Mouse (Mus musculus): ENCODE measurements around the gene Trmt44. TPM values are rescaled to one million over a fixed set of nuclear protein-coding genes. Genes with fewer than 3 reads are reported as not detected.

The Trmt44 gene
- total and polyA plus RNA-seq, 2 experiments, result 2.1 to 2.6 TPM

DNA sequence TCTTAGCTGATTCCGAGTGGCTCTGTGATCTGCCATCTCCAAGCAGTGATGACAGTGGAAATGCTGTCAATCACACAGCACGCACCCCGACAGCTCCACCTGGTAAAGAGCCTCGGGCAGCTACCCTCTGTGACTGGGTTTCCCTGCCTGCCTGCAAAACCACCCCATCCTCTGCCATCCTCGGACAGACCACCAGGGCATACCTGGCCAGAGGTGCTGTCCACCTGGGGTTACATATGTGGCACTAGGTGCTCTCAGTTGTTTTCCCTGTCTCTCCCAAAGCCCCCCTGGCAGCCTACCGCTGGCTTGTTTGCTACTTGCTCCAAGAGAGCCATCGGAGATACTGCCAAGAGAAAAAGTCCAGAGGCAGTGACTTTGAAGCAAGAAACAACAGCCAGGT lies 31.9 kb upstream of the Trmt44 start:
- Histone ChIP-seq H3K4me1 (ENCODE audit: control insufficient read depth, insufficient read depth, low read length) (no peaks in the 10 kb centered on the region), H3K36me3 (ENCODE audit: control insufficient read depth, insufficient read depth, low read length) (no peaks in the 10 kb centered on the region), H3K27me3 (ENCODE audit: control insufficient read depth, insufficient read depth, low read length) (no peaks in the 10 kb centered on the region), H3K27ac (replicated peaks; ENCODE audit: insufficient read depth, low read depth, low read length) (no peak overlapping the region), H3K9ac (ENCODE audit: low read depth, low read length) (no peak overlapping the region), H3K79me2 (ENCODE audit: control insufficient read depth, insufficient read depth, low read length) (no peaks in the 10 kb centered on the region), H3K4me3 (ENCODE audit: insufficient read depth, low read depth, low read length) (no peak overlapping the region)
- no peak for DNase-seq (ENCODE audit: extremely low read depth, low read depth, low spot score)
- TF ChIP-seq CTCF (IDR thresholded peaks at IDR 0.05; ENCODE audit: low read depth, low read length) (no peak), POLR2A (IDR thresholded peaks at IDR 0.05; ENCODE audit: extremely low read depth, insufficient read depth, low read length) (no peak)
- 96% methylated on average over 7 of the region's 7 CpGs for WGBS

DNA sequence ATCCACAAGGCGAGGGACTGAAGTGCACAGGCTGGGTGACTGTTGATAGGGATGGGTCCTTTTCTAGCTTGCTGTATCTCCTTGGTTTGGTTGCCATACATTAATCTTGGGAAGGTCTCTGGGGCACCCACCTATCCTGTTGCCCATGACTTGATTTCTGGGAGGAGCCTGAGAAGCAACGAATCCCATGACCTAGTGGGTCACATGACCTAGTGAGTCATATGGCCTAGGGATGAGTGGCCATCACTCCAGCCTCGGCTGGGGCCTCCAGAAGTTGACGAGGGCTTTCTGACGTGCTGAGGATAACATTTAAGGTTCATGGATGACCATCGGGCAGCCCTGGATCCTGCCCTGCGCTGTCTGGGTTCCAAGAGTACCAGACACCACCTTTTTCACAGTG lies 30.5 kb upstream of the Trmt44 start:
- H3K79me2 ChIP-seq (ENCODE audit: control insufficient read depth, insufficient read depth, low read length), result no peaks in the 10 kb centered on the region
- H3K27ac ChIP-seq (replicated peaks; ENCODE audit: insufficient read depth, low read depth, low read length), result no peak overlapping the region
- no peak overlapping the region for H3K4me3 ChIP-seq (ENCODE audit: insufficient read depth, low read depth, low read length)
- no peaks in the 10 kb centered on the region for H3K4me1 ChIP-seq (ENCODE audit: control insufficient read depth, insufficient read depth, low read length)
- no peak overlapping the region for H3K9ac ChIP-seq (ENCODE audit: low read depth, low read length)
- TF ChIP-seq CTCF (IDR thresholded peaks at IDR 0.05; ENCODE audit: low read depth, low read length) (no peak), POLR2A (IDR thresholded peaks at IDR 0.05; ENCODE audit: extremely low read depth, insufficient read depth, low read length) (no peak)
- H3K36me3 ChIP-seq (ENCODE audit: control insufficient read depth, insufficient read depth, low read length), result no peaks in the 10 kb centered on the region
- no peaks in the 10 kb centered on the region for H3K27me3 ChIP-seq (ENCODE audit: control insufficient read depth, insufficient read depth, low read length)
- 88% methylated on average over 7 of the region's 7 CpGs for WGBS
- DNase-seq (ENCODE audit: extremely low read depth, low read depth, low spot score), result no peak

- H3K4me3 ChIP-seq (ENCODE audit: insufficient read depth, low read depth, low read length), result no peak overlapping the region
- 95% methylated on average over 8 of the region's 8 CpGs for WGBS
- no peak overlapping the region for H3K27ac ChIP-seq (replicated peaks; ENCODE audit: insufficient read depth, low read depth, low read length)
- H3K79me2 ChIP-seq (ENCODE audit: control insufficient read depth, insufficient read depth, low read length), result no peaks in the 10 kb centered on the region
- no peak for DNase-seq (ENCODE audit: extremely low read depth, low read depth, low spot score)
- peaks cover 9% of the 10 kb centered on the region; the same call in 1 of the 2 replicates for H3K36me3 ChIP-seq (ENCODE audit: control insufficient read depth, insufficient read depth, low read length)
- no peaks in the 10 kb centered on the region for H3K27me3 ChIP-seq (ENCODE audit: control insufficient read depth, insufficient read depth, low read length)
- no peaks in the 10 kb centered on the region for H3K4me1 ChIP-seq (ENCODE audit: control insufficient read depth, insufficient read depth, low read length)
- H3K9ac ChIP-seq (ENCODE audit: low read depth, low read length), result no peak overlapping the region
- no peak for TF ChIP-seq POLR2A (IDR thresholded peaks at IDR 0.05; ENCODE audit: extremely low read depth, insufficient read depth, low read length)
- TF ChIP-seq CTCF (IDR thresholded peaks at IDR 0.05; ENCODE audit: low read depth, low read length), result no peak
Observed at GRCm38 (mm10) chr5:35601526-35601925, 26.7 kb upstream of the Trmt44 start.

DNA sequence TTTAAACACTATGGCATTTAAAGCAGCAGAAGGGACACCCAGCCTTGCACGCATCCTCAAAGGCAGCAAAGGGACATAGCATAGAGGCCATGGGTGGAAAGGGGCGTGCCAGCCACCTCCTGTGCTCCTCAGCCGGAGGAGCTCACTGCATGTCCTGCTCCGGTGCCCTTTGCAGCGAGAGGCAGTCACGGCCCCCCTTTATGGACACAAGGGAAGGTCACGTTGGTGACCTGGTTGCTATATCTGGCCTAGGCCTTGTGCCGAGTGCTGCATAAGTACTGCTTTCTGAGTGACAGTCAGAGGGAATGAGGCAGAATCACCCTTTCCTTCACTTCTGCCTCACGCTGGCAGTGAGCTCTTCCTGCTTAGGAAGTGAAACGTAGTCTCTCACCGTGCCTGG lies 25.4 kb upstream of the Trmt44 start:
- Histone ChIP-seq H3K27me3 (ENCODE audit: control insufficient read depth, insufficient read depth, low read length) (no peaks in the 10 kb centered on the region), H3K4me1 (ENCODE audit: control insufficient read depth, insufficient read depth, low read length) (no peaks in the 10 kb centered on the region), H3K36me3 (ENCODE audit: control insufficient read depth, insufficient read depth, low read length) (peaks cover 9% of the 10 kb centered on the region; the same call in 1 of the 2 replicates), H3K79me2 (ENCODE audit: control insufficient read depth, insufficient read depth, low read length) (no peaks in the 10 kb centered on the region), H3K27ac (replicated peaks; ENCODE audit: insufficient read depth, low read depth, low read length) (no peak overlapping the region), H3K4me3 (ENCODE audit: insufficient read depth, low read depth, low read length) (no peak overlapping the region), H3K9ac (ENCODE audit: low read depth, low read length) (no peak overlapping the region)
- DNase-seq (ENCODE audit: extremely low read depth, low read depth, low spot score), result no peak
- WGBS, result 89% methylated on average over 11 of the region's 11 CpGs
- TF ChIP-seq POLR2A (IDR thresholded peaks at IDR 0.05; ENCODE audit: extremely low read depth, insufficient read depth, low read length) (no peak), CTCF (IDR thresholded peaks at IDR 0.05; ENCODE audit: low read depth, low read length) (no peak)

DNA sequence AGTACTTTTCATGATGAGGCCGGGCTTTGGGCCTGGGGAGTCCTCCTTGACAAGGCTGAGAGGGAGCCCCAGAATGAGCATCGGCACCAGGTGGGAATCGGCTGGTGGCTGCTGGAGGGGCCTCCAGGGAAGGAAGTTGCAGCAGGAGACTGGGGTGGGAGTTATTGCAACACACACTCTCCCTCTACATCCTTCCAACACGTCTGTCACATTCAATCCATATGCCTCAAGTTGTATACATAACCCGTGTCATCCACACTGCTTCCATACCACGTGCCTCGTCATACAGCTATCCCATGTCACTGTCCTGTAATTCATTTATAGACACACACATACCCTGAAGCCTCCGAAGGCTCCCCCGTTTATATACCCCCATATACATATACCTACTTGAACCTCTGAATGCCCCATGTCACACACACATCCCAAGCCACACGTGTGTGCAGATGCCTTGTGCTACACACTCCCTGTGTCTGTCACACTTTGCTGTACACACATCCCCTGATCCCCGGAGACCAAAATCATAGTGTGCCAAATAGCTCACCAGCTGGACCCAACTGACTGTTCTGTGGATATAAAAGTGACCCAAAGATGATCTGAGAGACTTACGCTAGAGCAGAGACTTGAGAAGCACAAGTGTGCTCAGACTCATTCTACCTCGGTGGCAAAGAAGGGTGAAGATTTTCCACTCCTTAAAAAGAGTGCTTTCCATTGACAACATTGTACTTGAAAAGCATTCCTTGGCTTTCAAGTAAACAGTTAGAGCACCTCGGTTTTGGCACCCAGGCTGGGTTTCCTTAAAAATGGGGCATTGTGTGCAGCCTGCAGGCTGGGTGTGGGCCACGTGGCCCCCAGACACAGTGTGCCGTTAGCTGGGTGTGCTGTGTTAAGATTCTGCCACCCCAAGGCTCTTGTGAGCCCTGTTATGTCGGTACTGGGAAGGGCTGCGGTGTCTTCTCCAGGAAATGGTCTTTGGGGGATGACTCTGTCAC lies 21.6 kb upstream of the Trmt44 start:
- DNase-seq (ENCODE audit: extremely low read depth, low read depth, low spot score), result no peak
- TF ChIP-seq POLR2A (IDR thresholded peaks at IDR 0.05; ENCODE audit: extremely low read depth, insufficient read depth, low read length) (no peak), CTCF (IDR thresholded peaks at IDR 0.05; ENCODE audit: low read depth, low read length) (no peak)
- 88% methylated on average over 18 of the region's 18 CpGs for WGBS
- no peak overlapping the region for H3K4me3 ChIP-seq (ENCODE audit: insufficient read depth, low read depth, low read length)
- no peak overlapping the region for H3K9ac ChIP-seq (ENCODE audit: low read depth, low read length)
- H3K79me2 ChIP-seq (ENCODE audit: control insufficient read depth, insufficient read depth, low read length), result no peaks in the 10 kb centered on the region
- H3K27ac ChIP-seq (replicated peaks; ENCODE audit: insufficient read depth, low read depth, low read length), result no peak overlapping the region
- H3K4me1 ChIP-seq (ENCODE audit: control insufficient read depth, insufficient read depth, low read length), result no peaks in the 10 kb centered on the region
- peaks cover 9% of the 10 kb centered on the region; the same call in 1 of the 2 replicates for H3K36me3 ChIP-seq (ENCODE audit: control insufficient read depth, insufficient read depth, low read length)
- H3K27me3 ChIP-seq (ENCODE audit: control insufficient read depth, insufficient read depth, low read length), result no peaks in the 10 kb centered on the region

- H3K4me3 ChIP-seq (ENCODE audit: insufficient read depth, low read depth, low read length), result no peak overlapping the region
- DNase-seq (ENCODE audit: extremely low read depth, low read depth, low spot score), result peak; percentile 39
- WGBS, result 26% methylated on average over 4 of the region's 4 CpGs
- H3K36me3 ChIP-seq (ENCODE audit: control insufficient read depth, insufficient read depth, low read length), result peaks cover 11% of the 10 kb centered on the region; the same call in 1 of the 2 replicates
- H3K27ac ChIP-seq (replicated peaks; ENCODE audit: insufficient read depth, low read depth, low read length), result no peak overlapping the region
- H3K27me3 ChIP-seq (ENCODE audit: control insufficient read depth, insufficient read depth, low read length), result no peaks in the 10 kb centered on the region
- H3K4me1 ChIP-seq (ENCODE audit: control insufficient read depth, insufficient read depth, low read length), result no peaks in the 10 kb centered on the region
- TF ChIP-seq CTCF (IDR thresholded peaks at IDR 0.05; ENCODE audit: low read depth, low read length) (peak; percentile 100), POLR2A (IDR thresholded peaks at IDR 0.05; ENCODE audit: extremely low read depth, insufficient read depth, low read length) (no peak)
- H3K9ac ChIP-seq (ENCODE audit: low read depth, low read length), result no peak overlapping the region
- no peaks in the 10 kb centered on the region for H3K79me2 ChIP-seq (ENCODE audit: control insufficient read depth, insufficient read depth, low read length)
Observed at GRCm38 (mm10) chr5:35595706-35596105, 20.8 kb upstream of the Trmt44 start.
